Mouse (Mus musculus): Measurements from ENCODE around the gene Fam187b.

Fam187b gene

DNA sequence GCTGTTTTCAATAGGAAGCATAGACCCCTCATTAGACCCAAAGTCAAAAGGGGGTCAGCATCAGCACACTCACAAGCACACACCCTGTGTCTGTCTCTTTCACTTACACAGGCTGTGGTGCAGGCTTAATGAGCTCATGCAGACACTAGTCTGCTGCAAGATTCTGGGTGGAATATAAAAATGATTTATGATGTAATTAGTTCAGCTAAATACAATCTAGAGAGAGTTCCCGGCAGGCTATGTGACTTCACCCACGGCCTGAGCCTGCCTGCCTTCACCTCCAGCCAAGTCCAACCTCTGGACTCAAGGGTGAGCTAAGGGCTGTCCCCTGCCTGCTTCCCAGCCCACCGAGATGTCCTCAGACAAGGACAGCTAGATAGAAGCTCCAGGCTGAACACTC lies 35.3 kb downstream of the Fam187b start:
- WGBS, result 70% methylated on average over 3 of the region's 3 CpGs

DNA sequence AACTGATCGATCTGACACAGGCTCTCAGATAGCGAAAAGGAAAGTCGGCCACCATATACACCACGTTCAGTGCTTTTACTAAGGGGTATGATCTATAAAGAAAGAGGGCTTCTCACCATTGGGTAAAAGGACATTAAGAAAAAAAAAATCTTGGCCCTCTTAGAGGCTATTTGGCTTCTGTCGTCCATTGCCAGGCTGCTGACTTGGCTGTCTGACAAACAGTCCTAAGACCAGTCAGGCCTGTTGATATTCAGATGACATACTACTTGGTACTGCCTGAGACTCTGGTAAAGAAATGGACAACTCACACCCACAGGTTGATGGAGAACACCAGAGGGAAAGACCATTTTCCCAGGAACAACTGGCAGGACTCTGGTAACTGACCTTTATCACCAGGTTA lies 39.4 kb downstream of the Fam187b start:
- 69% methylated on average over 5 of the region's 5 CpGs for WGBS

DNA sequence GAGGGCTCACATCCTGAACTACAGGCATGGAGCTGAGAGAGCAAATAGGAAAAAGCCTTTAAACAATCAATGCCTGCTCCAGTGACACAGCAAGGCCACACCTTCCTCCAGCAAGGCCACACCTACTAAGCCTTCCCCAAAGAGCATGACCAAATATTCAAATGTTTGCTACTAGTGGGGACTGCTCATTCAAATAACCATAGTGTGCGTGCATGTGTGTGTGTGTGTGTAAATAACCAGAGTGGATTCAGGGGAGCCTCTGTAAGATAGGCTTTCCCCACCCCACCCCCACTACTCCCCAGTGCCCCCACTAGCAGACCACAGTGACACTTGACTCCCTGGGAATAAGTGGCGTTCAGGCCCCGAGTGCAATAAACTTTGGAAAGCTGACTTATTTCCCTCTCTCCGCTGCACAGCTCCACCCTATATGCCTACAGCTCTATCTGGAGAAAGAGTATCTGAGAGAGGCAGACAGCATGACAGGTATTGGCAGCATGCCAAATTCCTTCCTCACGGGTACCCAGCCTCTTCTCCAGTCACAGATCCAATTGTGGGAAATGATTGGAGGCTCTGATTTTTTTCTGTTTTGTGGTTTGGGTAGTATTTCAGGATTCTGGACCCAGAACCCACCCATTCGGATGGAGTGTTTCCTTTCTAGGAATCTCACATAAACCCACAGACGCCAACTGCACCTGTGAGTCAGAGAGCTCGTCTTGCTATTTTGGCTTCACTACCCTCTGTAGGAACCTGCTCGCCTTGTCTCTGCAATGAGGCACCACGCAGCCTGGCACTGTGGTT lies 43.7 kb downstream of the Fam187b start:
- WGBS, result 29% methylated on average over 10 of the region's 10 CpGs

DNA sequence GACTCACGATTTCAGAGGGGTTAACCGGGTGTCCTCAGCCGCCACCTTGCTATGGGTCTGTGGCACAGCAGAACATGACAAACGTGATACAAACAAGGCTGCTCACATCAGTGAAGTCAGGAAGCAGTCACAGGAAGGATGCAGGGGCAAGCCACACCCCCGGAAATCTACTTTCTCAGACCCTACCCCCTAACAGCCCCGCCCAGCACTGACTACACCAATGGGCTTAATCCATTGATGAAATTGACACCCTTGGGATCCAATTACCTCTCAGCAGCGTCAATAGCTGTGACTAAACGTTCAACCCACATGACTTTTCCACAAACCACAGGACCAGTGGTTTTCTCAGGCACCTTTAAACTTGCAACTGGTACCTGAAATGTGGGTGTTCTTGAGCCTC lies 55.0 kb downstream of the Fam187b start:
- WGBS, result 79% methylated on average over 8 of the region's 8 CpGs

DNA sequence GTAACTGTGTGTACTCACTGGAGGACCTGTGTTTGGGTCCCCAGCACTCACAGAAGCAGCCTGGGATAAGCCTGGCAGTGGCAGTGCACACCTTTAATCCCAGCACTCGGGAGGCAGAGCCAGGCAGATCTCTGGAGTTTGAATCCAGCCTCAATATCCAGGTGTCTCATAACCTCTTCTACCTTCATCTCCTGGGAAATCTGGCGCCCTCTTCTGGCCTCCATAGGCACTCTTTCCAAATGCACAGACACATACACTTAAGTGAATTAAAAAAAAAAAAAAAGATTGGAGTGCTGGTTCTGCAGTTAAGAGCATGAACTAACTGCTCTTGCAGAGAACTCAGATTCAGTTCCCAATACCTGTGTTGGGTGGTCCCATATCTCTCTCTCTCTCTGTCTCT lies 57.1 kb downstream of the Fam187b start:
- WGBS, result 67% methylated on average over 2 of the region's 2 CpGs

- 86% methylated on average over 7 of the region's 7 CpGs for WGBS
Observed at GRCm38 (mm10) chr7:31031731-31032130, 58.1 kb downstream of the Fam187b start.

DNA sequence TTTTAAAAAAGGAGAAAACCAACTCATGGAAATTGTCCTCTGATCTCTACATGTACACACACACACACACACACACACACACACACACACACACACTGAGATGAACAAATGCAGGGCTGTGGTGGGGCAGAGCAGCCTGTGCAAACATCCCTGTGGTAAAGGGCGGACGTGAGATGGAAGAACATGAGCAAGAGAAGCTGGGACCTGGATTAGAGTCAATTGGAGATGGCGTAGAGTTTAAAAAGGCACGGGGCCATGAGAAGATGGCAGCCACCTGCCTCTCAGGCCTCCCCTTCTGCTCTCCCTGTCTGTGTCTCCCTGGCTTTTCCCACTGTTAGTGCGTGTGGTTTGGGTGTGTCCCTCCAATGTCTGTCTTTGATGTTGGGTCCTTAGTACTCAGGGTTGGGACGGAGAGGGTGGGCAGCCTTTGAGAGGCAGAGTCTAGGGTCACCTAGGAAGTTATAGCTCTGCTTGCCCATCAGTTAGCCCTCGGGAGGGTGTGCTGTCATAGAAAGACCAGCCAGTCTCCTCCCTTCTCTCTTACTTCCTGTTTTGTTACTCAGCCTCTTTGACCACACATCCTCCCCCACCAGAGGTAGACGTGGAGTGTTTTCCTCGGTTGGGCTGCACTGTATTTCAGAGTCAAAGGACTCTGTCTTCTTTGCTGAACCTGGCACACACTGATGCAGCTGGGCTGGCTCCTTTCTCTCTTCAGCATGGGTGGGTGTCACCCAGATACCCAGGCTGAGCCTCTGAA lies 60.0 kb downstream of the Fam187b start:
- WGBS, result 64% methylated on average over 9 of the region's 9 CpGs

DNA sequence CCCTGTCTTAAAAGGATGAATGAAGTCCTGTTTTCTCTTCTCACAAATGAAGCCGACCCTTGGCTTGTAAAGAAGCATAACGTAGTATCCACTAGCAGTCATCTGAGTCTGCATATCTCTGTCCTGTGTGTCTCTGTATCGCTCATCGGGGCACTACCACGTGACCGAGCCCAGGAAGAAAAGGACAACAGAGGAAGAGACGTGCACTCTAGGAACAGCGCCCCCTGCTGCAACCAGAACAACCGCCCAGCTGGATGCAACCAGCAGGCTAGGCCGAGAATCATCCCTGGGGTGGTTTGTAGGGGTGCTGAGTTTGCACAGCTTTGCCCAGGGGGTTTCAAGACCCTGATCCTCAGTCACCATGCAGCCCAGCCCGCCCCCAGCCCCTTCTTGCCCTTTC lies 61.2 kb downstream of the Fam187b start:
- 61% methylated on average over 11 of the region's 11 CpGs for WGBS

GRCm38 (mm10) chr7:31035291-31035690 lies 61.7 kb downstream of the Fam187b start:
- 82% methylated on average over 11 of the region's 11 CpGs for WGBS

DNA sequence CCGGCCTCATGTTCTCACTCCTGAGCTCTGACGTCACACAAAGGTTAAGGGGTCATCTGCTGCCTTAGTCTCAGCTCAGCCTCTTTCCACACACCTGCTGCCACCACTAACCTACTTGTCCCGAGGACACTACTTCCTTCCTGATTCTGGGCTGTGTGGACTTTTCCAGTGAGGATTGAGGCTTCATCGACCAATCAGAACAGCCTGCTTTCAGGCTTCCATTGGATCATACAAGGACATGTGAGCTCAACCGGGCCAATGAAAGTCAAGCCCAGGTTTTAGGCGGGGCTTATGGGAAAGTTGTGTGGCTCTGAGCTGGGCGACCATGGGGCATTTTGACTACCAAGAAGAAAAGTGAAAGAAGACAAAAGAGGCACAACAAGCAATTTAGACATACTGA lies 63.3 kb downstream of the Fam187b start:
- WGBS, result 88% methylated on average over 7 of the region's 7 CpGs

DNA sequence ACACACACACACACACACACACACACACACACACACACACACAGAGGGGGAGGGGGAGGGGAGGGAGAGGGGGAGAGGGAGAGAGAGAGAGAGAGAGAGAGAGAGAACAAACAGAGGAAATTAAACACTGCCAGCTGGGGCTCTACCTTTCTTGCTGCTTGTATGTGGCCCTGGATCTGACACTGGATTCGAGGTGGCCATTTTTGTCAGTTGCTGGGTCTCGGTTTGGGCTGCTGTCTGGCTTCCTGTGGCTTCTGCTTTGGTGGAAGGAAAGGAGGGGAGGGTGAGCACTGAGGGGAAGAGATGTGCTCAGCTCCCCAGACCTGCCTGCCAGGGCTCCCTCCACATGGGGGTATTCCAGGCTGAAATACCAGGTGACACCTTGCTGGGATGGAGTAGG lies 64.1 kb downstream of the Fam187b start:
- 64% methylated on average over 2 of the region's 2 CpGs for WGBS

DNA sequence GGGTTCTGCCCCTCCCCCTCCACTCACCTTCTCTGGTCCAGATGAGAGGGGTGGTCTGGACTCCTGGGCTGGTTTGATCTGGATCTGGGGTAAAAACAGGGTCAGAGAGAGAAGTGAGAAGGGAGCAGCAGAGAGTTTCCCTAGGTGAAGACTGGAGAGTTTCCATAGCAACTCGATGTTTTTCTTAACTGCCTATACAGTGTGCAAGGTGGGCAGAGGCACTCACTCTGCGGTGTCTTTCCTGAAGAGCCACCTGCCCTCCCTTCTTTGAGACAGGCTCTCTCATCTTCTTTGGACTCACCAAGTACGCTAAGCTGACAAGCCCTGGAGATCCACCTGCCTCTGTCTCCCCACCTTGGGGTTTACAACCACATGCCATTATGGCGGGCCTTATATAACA lies 65.4 kb downstream of the Fam187b start:
- WGBS, result 77% methylated on average over 4 of the region's 4 CpGs
